Mouse (Mus musculus) cerebellum, adult 2 months (tissue): Measurements from ENCODE around the gene Cmas. TPM values are rescaled to one million over a fixed set of nuclear protein-coding genes. Genes with fewer than 3 reads are reported as not detected.

Source experiments
- DNase-seq, 2 experiments: peaks; one replicate each; pipeline ENCODE4 v3.0.0; 2021
- H3K27ac ChIP-seq: fragments of 200-500 bp; 2 replicates; pipeline ENCODE4 v1.5.1; 2012; ENCODE audit warnings: low read length, control low read depth, inconsistent platforms; ENCODE audit not compliant: insufficient read depth
- H3K27me3 ChIP-seq: fragments of 200-500 bp; 2 replicates; pipeline ENCODE4 v1.6.1; 2012; ENCODE audit warnings: inconsistent platforms, mild to moderate bottlenecking, low read length, moderate library complexity; ENCODE audit not compliant: control insufficient read depth, insufficient read depth
- H3K4me1 ChIP-seq: fragments of 200-500 bp; 2 replicates; pipeline ENCODE4 v1.6.1; 2011; ENCODE audit warnings: low read length; ENCODE audit not compliant: control insufficient read depth, insufficient read depth
- H3K4me3 ChIP-seq: fragments of 200-500 bp; replicated peaks from 2 replicates; pipeline ENCODE3; 2011; ENCODE audit warnings: mild to moderate bottlenecking, low read depth, low read length, control low read depth; ENCODE audit not compliant: insufficient read depth
- CTCF ChIP-seq: fragments of 200-500 bp; IDR thresholded peaks from 2 replicates; pipeline ENCODE4 v1.5.1; 2011; ENCODE audit warnings: low read depth, mild to moderate bottlenecking, control low read depth, low read length, moderate library complexity, borderline replicate concordance; ENCODE audit not compliant: insufficient read depth
- POLR2A ChIP-seq: fragments of 200-500 bp; IDR thresholded peaks from 2 replicates; pipeline ENCODE4 v1.6.1; 2011; ENCODE audit warnings: low read length, control low read depth, borderline replicate concordance; ENCODE audit not compliant: insufficient read depth
- WGBS: fragments of 180-500 bp; shearing (Covaris S2); methylation state at CpG from one replicate; pipeline ENCODE4 v1.1.7; 2018; 5-methylcytosine and 5-hydroxymethylcytosine counted together
- polyA plus RNA-seq: library from polyadenylated mRNA; depleted of rRNA; stranded (reverse); fragments of >200 nt; gene quantifications from 2 replicates; pipeline ENCODE4 v1.2.3, GENCODE M21; 2012; rRNA removed

The Cmas gene
- polyA plus RNA-seq, 1 experiment, result 90.4 TPM

DNA sequence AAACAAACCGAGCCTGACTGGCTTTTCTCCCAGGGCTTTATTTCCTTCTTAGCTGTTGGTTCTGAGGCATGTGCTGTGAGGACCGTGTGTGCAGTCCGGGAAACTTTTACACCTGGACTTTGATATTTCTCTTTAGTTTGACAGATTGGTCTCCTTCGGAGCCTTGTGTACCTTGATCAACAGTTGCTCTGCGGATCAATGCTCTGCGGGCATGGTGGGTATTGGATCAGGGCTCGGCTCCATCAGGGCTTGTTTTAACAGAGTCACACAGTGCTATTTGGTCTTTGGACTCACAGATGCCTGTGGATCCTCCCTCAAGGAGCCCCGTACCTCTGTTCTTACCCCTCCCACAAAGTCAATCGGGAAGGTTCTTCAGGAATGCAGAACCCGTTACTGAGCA is 57.5 kb downstream of the Cmas start:
- 57% methylated on average over 10 of the region's 10 CpGs for WGBS
- TF ChIP-seq CTCF, result no peak
- TF ChIP-seq POLR2A, result no peak
- Histone ChIP-seq H3K27me3 (no peaks in the 10 kb centered on the region), H3K4me3 (peak overlapping the region; percentile 89), H3K4me1 (no peaks in the 10 kb centered on the region), H3K27ac (no peak overlapping the region)
- DNase-seq, result no peak

DNA sequence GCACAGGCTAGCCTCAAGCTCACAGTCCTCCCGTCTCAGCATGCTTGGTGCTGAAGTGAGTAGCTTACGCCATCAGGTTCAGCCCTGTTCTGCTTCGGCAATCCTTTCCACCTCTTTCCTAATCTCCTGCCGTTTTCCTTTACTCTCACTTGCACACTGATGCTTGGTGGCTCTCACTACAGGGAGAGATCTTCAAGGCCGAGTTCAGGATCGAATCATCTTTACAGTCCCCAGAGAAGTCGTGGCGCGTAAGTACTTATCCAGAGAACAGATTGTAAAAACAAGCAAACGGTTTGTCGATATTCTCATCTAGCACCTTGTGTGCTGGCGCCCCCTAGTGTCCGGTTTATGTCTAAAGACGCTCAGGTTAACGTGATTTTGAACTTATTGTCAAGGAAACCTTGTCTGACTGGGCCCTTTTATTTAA is 58.0 kb downstream of the Cmas start:
- WGBS, result under 1% methylated on average over 15 of the region's 15 CpGs
- Histone ChIP-seq H3K4me3 (peak overlapping the region; percentile 89), H3K27ac (no peak overlapping the region), H3K4me1 (no peaks in the 10 kb centered on the region), H3K27me3 (no peaks in the 10 kb centered on the region)
- peak; percentile 82 to 88 for DNase-seq
- TF ChIP-seq POLR2A (peak; percentile 17; the same call in 1 of the 2 replicates), CTCF (peak; percentile 73; the same call in 1 of the 2 replicates)

- TF ChIP-seq CTCF (no peak), POLR2A (no peak)
- no peak overlapping the region for H3K4me3 ChIP-seq
- DNase-seq, result no peak
- WGBS, result 53% methylated on average over 3 of the region's 3 CpGs
- H3K27me3 ChIP-seq, result no peaks in the 10 kb centered on the region
- H3K27ac ChIP-seq, result no peak overlapping the region
- H3K4me1 ChIP-seq, result no peaks in the 10 kb centered on the region
Measured at GRCm38 (mm10) chr6:142815513-142815912, 59.0 kb downstream of the Cmas start.

DNA sequence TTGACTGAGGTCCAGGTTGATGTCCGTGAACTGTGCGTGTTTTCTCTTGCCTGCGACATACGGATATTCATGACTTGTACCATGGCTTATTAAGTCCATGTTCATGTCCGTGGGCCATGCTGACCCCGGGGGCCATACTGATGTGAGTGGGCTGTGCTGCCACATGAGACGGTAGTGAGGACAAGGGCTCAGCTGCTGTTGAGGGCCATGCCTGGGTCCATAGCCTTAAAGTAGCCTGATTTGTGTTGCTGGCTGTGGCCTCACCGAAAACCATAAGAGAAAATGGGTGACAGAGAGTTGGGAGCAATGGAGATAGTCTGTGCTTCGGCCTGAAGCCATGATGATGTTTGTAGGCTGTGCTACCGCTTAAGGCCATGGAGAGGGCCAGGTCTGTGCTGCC is 61.8 kb downstream of the Cmas start:
- no peak overlapping the region for H3K27ac ChIP-seq
- H3K4me1 ChIP-seq, result no peaks in the 10 kb centered on the region
- no peak overlapping the region for H3K4me3 ChIP-seq
- TF ChIP-seq POLR2A (no peak), CTCF (no peak)
- no peak for DNase-seq
- WGBS, result 96% methylated on average over 10 of the region's 10 CpGs
- no peaks in the 10 kb centered on the region for H3K27me3 ChIP-seq

DNA sequence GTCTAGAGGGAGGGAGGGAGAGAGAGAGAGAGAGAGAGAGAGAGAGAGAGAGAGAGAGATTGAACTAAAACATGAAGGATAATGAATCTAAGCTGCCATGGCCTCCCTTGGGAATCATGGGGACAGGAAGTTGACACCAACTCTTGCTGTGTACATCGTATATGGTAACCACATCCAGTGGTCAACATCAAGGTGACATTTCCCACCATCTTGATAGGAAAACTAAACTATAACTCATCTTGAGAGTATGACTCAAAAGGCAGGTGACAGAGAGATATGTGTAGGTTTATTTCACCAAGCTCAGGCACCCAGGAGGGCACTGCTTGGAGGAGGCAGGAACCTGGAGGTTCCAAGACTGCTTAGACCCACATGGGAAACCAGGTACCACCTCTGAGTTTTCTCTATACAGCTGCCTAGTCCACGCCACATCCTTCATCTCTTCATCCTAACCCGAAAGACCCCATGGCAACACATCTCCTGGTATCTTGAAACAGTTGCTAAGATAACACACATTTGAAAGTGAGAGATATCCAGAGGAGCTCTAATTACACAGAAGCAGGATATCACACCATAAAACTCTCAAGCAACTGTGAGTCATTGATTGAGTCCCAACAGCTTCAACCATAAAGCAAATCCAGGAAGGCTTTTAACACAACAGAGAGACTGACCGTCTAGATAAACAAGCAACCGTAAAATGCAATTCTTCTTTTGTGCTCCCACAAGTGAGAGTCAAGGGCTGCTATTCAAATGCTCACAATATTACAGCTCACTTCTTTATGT is 66.7 kb downstream of the Cmas start:
- 90% methylated on average over 5 of the region's 5 CpGs for WGBS

More for the DNA sequence above, 66.7 kb downstream of the Cmas start:
- TF ChIP-seq CTCF (no peak), POLR2A (no peak)
- no peak for DNase-seq
- H3K4me3 ChIP-seq, result no peak overlapping the region
- no peaks in the 10 kb centered on the region for H3K27me3 ChIP-seq
- no peak overlapping the region for H3K27ac ChIP-seq
- H3K4me1 ChIP-seq, result no peaks in the 10 kb centered on the region

Other genes with a start within 250 kb of the Cmas start
- 1,547 and 1,570 TPM in 2 replicates for gene Ldhb, start 248.7 kb upstream of the Cmas start, polyA plus RNA-seq
- gene Kcnj8, start 185.1 kb upstream of the Cmas start, polyA plus RNA-seq, result 5.8 and 6.1 TPM in 2 replicates
- gene Abcc9, start 54.4 kb upstream of the Cmas start, polyA plus RNA-seq, result 3.3 and 3.6 TPM in 2 replicates
- 0.38 and 0.44 TPM in 2 replicates for gene Sult6b2, start 47.8 kb downstream of the Cmas start, polyA plus RNA-seq
- gene St8sia1, start 207.8 kb downstream of the Cmas start, polyA plus RNA-seq, result 22.2 and 22.6 TPM in 2 replicates